Mouse (Mus musculus) heart, postnatal 0 days (tissue): ENCODE data around the gene Ces1h. TPM values are rescaled to one million over a fixed set of nuclear protein-coding genes. Genes with fewer than 3 reads are reported as not detected.

ENCODE experiments used
- ATAC-seq: fragments of 200-750 bp; cut with Nextera tagmentation; 2 replicates; pipeline ENCODE4 v1.8.0; 2017; ENCODE audit warnings: low read depth, moderate number of reproducible peaks, moderate library complexity; ENCODE audit not compliant: insufficient read depth
- DNase-seq: peaks from one replicate; pipeline ENCODE4 v3.0.0-alpha.2; 2016; ENCODE audit warnings: low spot score
- H3K27ac ChIP-seq: fragments of 300-500 bp; sonication (generic); 2 replicates; pipeline ENCODE4 v1.5.1; 2014; ENCODE audit warnings: low read depth, mild to moderate bottlenecking
- H3K27me3 ChIP-seq: fragments of 300-500 bp; sonication (generic); 2 replicates; pipeline ENCODE4 v1.6.1; 2014; ENCODE audit warnings: low read length, mixed read lengths; ENCODE audit not compliant: control insufficient read depth, insufficient read depth
- H3K36me3 ChIP-seq: fragments of 300-500 bp; sonication (generic); replicated peaks from 2 replicates; pipeline ENCODE4 v1.6.1; 2014; ENCODE audit warnings: low read length, mixed read lengths; ENCODE audit not compliant: control insufficient read depth, insufficient read depth
- H3K4me1 ChIP-seq: fragments of 300-500 bp; sonication (generic); 2 replicates; pipeline ENCODE4 v1.6.1; 2014; ENCODE audit warnings: antibody characterized with exemption; ENCODE audit not compliant: control insufficient read depth, insufficient read depth
- H3K4me2 ChIP-seq: fragments of 300-500 bp; sonication (generic); 2 replicates; pipeline ENCODE4 v1.6.1; 2014; ENCODE audit warnings: low read depth, mild to moderate bottlenecking, low read length, moderate library complexity
- H3K4me3 ChIP-seq: fragments of 300-500 bp; sonication (generic); 2 replicates; pipeline ENCODE4 v1.5.1; 2014; ENCODE audit warnings: low read depth, low read length
- H3K9ac ChIP-seq: fragments of 300-500 bp; sonication (generic); replicated peaks from 2 replicates; pipeline ENCODE4 v1.6.1; 2014; ENCODE audit warnings: low read depth, low read length, mixed read lengths
- H3K9me3 ChIP-seq: fragments of 300-500 bp; sonication (generic); replicated peaks from 2 replicates; pipeline ENCODE4 v1.6.1; 2016; ENCODE audit warnings: low read length; ENCODE audit not compliant: control insufficient read depth
- CTCF ChIP-seq: IDR thresholded peaks from 2 replicates; pipeline ENCODE4 v1.5.1; 2016; ENCODE audit warnings: antibody characterized with exemption, control low read depth, low read depth
- EP300 ChIP-seq: IDR thresholded peaks from 2 replicates; pipeline ENCODE4 v1.6.1; 2016; ENCODE audit warnings: antibody characterized with exemption, low read depth
- WGBS: fragments of 180-500 bp; shearing (Covaris S2); extraction: QIAGEN DNeasy Blood & Tissue Kit; methylation state at CpG from one replicate; pipeline ENCODE4 v1.1.7; 2014; 5-methylcytosine and 5-hydroxymethylcytosine counted together
- polyA plus RNA-seq: library from polyadenylated mRNA; unstranded; fragments of >200 nt; fragmentation: Nextera tagmentation; extraction: Ambion mirVana; gene quantifications from 2 replicates; pipeline ENCODE4 v1.2.1, GENCODE M21; 2015
- total RNA-seq: library from RNA; depleted of rRNA; stranded (reverse); fragments of >200 nt; gene quantifications from 2 replicates; pipeline ENCODE4 v1.2.3, GENCODE M21; 2014; ENCODE audit warnings: low replicate concordance; rRNA removed

Gene Ces1h
- total and polyA plus RNA-seq, 2 experiments from 2014 or later = not detected

DNA sequence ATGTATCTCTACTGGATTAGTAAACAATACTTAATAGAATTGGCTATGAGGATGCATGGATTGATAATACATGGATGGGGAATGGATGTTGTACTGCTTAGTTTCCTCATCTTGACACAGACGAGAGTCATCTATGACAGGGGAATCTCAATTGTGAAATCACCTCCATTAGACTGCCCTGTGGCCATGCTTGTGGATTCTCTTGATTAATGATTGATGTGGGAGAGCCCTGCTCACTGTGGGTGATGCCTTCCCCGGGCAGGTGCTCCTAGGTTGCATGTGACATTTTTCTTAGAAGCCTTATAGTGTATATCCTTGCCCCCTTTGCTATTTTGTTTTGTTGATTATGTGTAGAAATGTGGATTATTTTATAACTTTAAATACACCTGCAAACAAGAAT, 54.4 kb downstream of the Ces1h start:
- 52% methylated on average over 2 of the region's 2 CpGs for WGBS
- no peaks in the 10 kb centered on the region for H3K27me3 ChIP-seq
- no peak overlapping the region for H3K4me2 ChIP-seq
- DNase-seq (no peak), ATAC-seq (no peak)
- TF ChIP-seq EP300 = no peak
- TF ChIP-seq CTCF = no peak
- H3K4me1 ChIP-seq = no peaks in the 10 kb centered on the region
- H3K27ac ChIP-seq = no peak overlapping the region
- no peak overlapping the region for H3K9ac ChIP-seq
- no peak overlapping the region for H3K4me3 ChIP-seq
- no peaks in the 10 kb centered on the region for H3K36me3 ChIP-seq
- H3K9me3 ChIP-seq = no peaks in the 10 kb centered on the region

DNA sequence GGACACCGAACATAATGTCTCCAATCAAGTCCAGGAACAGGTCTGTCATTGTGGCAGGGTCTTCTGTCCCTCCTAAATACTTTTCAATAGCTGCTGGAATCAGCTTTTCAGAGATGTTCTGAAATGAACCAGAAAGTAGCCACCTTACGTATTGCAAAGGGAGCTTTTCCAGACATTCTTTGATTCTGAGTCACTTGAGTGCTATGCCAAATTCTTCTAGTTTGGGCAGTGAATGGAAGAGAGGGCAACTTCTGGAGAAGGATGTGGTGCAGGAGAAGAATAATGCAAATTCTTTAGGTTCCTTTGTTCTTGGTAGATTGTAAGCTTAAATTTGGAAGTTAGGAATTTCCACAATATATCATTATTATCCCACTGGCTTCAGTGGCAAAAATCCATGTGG, 62.5 kb downstream of the Ces1h start:
- no peak overlapping the region for H3K27ac ChIP-seq
- no peak overlapping the region for H3K4me2 ChIP-seq
- ATAC-seq = no peak
- TF ChIP-seq CTCF (no peak), EP300 (no peak)
- H3K36me3 ChIP-seq = no peaks in the 10 kb centered on the region
- DNase-seq = no peak
- 77% methylated on average over 2 of the region's 2 CpGs for WGBS
- no peaks in the 10 kb centered on the region for H3K27me3 ChIP-seq
- no peaks in the 10 kb centered on the region for H3K4me1 ChIP-seq
- H3K9me3 ChIP-seq = no peaks in the 10 kb centered on the region
- H3K9ac ChIP-seq = no peak overlapping the region
- H3K4me3 ChIP-seq = no peak overlapping the region

DNA sequence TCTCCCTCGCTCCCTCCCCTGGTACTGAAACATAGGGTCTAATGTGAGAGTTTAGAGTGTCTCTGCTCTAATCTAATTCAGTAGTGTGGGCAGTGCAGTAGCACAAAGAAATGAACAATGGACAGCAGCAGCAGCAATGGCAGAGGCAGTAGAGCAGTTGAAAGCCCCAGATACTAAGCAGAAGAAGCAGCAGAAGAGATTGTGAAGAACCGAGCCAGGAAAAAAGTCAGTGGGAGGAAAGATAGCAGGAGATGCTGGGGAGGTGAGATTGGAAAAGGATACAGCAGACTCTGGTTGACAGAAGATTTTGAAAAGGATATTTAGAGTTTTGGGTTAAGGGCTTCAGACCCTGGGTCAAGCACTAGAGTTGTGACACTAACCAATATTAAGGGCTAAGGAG, 64.0 kb downstream of the Ces1h start:
- H3K36me3 ChIP-seq = no peaks in the 10 kb centered on the region
- WGBS = 67% methylated on average over 2 of the region's 2 CpGs
- no peaks in the 10 kb centered on the region for H3K4me1 ChIP-seq
- H3K27ac ChIP-seq = no peak overlapping the region
- no peak for DNase-seq
- no peak overlapping the region for H3K4me2 ChIP-seq
- no peak overlapping the region for H3K4me3 ChIP-seq
- H3K9ac ChIP-seq = no peak overlapping the region
- no peaks in the 10 kb centered on the region for H3K9me3 ChIP-seq
- no peaks in the 10 kb centered on the region for H3K27me3 ChIP-seq
- ATAC-seq = no peak
- no peak for TF ChIP-seq EP300
- no peak for TF ChIP-seq CTCF

Other genes starting within 250 kb of the Ces1h start
- gene Ces1c, start 248.4 kb downstream of the Ces1h start, total RNA-seq = not detected in 2 replicates
- not detected in 2 replicates for gene Ces1c, start 248.4 kb downstream of the Ces1h start, polyA plus RNA-seq
- gene Ces1d, start 181.9 kb downstream of the Ces1h start, total RNA-seq = 0.50 TPM in 1 of 2 replicates, not detected in the other
- 1.5 and 2.1 TPM in 2 replicates for gene Ces1d, start 181.9 kb downstream of the Ces1h start, polyA plus RNA-seq
- not detected in 2 replicates for gene Ces1e, start 150.1 kb downstream of the Ces1h start, total RNA-seq
- gene Ces1e, start 150.1 kb downstream of the Ces1h start, polyA plus RNA-seq = 0.49 and 0.60 TPM in 2 replicates
- gene Ces1f, start 100.0 kb downstream of the Ces1h start, total RNA-seq = not detected in 2 replicates
- 0.11 TPM in 1 of 2 replicates, not detected in the other for gene Ces1f, start 100.0 kb downstream of the Ces1h start, polyA plus RNA-seq
- gene Ces1g, start 42.4 kb downstream of the Ces1h start, total RNA-seq = not detected in 2 replicates
- gene Ces1g, start 42.4 kb downstream of the Ces1h start, polyA plus RNA-seq = not detected in 2 replicates
- not detected in 2 replicates for gene Ces5a, start 156.1 kb upstream of the Ces1h start, total RNA-seq
- 0.07 and 0.34 TPM in 2 replicates for gene Ces5a, start 156.1 kb upstream of the Ces1h start, polyA plus RNA-seq